Mouse (Mus musculus): ENCODE measurements around the gene Pls3.
"Not testable (repeated sequence)": the region's sequence is repeated elsewhere in the genome, so short reads cannot be mapped to it uniquely, and the experiment has no call there.

The Pls3 gene

DNA sequence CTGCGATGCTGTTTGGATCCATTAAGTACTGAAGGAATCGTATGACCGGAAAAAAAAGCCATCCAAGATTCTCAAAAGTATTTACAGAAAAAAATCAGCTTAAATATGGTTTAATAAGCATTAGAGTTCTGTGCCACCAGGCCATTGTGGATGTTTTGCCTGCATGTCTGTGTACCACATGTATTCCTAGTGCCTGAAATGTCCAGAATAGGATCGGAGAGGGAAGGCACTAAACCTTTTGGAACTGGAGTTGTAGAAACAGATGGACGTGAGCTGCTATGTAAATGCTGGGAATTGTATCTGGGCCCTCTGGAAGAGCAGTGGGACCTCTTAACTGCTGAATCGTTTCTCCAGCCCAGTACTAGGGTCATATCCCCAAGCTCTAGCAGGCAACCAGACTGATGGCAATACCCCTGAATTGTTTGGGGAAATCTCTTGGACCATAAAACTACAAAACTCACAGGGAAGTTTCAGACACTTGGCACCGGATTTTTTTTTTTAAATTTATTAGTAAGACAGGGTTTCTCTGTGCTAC is 110.1 kb downstream of the Pls3 start:
- DNase-seq: no peak

DNA sequence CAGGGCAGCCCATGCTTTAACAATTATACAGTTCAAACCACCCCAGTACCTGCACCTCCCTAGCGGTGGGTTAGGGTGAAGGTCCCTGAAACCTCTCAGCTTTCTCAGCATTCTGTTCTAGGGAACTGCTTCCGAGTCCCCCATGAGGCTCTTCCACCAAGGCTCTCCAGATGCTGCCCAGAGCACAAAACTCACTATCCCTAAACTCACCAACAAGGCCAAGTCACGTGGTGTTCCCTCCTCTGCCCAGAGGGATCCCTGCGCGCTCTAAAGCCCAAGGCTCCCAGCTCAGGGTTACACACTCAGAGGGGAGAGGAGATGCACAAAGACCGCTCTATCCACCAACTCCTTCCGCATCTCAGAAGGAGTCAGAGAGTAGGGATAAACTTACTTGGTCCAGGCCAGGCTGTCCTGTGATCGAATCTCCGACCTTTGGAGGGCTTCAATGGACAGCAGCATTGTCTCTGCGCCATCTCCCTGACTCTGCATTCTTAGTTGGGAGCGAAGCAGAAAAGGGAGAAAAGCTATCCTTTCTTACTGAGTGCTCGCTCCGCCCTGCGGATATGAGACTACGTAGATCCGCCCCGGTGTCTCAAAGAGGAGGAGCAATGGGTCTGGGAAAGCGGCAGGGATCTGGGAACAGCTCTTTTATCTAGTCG is 110.7 kb downstream of the Pls3 start:
- peak; percentile 67 to 70 for DNase-seq

DNA sequence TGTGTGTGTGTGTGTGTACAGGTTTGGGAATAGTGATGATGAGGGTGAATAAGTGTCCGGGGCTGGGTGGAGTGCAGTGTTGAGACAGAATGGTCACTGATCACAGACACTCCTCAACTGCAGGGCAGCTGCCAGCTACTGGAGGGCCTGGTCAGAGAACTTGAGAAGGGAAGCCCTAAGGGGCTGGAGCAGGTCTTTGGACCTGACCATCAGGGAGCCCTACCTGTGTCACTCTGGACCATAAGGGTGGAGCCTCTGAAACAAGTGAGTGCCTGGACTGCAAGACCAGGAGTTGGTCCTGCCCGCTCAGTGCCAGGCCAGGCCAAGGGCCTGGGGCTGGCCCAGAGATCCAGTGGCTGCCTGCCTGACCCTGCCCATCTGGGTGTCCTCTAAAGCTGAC is 115.5 kb downstream of the Pls3 start:
- peak in 1 of 2 experiments; percentile 42 for DNase-seq

DNA sequence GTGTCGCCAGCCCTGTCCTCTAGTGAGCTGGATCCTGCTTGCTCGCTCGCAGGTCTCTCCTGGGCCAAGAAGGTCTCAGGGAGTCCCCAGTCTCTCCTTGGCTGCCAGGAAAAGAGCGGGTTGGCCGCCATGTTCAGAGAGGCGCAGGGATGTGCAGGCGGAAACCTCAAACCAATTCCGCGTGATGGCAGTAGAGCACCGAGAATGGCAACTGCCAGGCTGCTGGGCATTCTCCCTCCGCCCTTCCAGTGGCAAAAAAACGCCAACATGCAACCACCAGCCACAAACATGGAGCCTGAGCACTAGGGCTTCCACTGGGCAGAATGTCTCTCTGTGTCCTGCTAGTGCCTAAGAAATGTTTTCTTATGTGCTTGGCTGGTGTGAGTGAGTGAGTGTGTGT is 115.9 kb downstream of the Pls3 start:
- peak in 1 of 2 experiments; percentile 92 for DNase-seq

GRCm38 (mm10) chrX:75757966-75758365 is 117.0 kb downstream of the Pls3 start:
- DNase-seq: peak in 1 of 2 experiments; percentile 87

- peak in 1 of 2 experiments; percentile 63 for DNase-seq
Observed at GRCm38 (mm10) chrX:75754531-75754930, 120.5 kb downstream of the Pls3 start.

DNA sequence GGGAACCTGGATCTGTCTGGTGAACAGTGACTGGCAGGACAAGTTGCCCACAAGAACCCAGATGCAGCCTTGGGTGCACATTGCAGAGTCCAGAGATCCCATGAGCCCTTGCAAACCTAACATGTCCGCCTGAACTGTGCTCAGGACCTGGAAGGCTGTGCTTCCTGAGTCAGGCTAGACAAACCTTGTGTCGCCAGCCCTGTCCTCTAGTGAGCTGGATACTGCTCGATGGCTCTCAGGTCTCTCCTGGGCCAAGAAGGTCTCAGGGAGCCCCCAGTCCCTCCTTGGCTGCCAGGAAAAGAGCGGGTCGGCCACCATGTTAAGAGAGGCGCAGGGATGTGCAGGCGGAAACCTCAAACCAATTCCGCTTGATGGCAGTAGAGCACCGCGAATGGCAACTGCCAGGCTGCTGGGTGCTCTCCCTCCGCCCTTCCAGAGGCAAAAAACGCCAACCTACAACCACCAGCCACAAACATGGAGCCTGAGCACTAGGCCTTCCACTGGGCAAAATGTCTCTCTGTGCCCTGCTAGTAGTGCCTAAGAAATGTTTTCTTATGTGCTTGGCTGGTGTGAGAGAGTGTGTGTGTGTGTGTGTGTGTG is 124.8 kb downstream of the Pls3 start:
- peak in 1 of 2 experiments; percentile 76 for DNase-seq

DNA sequence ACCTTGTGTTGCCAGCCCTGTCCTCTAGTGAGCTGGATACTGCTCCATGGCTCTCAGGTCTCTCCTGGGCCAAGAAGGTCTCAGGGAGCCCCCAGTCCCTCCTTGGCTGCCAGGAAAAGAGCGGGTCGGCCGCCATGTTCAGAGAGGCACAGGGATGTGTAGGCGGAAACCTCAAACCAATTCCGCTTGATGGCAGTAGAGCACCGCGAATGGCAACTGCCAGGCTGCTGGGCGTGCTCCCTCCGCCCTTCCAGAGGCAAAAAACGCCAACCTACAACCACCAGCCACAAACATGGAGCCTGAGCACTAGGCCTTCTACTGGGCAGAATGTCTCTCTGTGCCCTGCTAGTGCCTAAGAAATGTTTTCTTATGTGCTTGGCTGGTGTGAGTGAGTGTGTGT is 125.7 kb downstream of the Pls3 start:
- peak in 1 of 2 experiments; percentile 87 for DNase-seq

DNA sequence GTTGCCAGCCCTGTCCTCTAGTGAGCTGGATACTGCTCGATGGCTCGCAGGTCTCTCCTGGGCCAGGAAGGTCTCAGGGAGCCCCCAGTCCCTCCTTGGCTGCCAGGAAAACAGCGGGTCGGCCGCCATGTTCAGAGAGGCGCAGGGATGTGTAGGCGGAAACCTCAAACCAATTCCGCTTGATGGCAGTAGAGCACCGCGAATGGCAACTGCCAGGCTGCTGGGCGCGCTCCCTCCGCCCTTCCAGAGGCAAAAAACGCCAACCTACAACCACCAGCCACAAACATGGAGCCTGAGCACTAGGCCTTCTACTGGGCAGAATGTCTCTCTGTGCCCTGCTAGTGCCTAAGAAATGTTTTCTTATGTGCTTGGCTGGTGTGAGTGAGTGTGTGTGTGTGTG is 130.5 kb downstream of the Pls3 start:
- DNase-seq: peak in 1 of 2 experiments; percentile 93

DNA sequence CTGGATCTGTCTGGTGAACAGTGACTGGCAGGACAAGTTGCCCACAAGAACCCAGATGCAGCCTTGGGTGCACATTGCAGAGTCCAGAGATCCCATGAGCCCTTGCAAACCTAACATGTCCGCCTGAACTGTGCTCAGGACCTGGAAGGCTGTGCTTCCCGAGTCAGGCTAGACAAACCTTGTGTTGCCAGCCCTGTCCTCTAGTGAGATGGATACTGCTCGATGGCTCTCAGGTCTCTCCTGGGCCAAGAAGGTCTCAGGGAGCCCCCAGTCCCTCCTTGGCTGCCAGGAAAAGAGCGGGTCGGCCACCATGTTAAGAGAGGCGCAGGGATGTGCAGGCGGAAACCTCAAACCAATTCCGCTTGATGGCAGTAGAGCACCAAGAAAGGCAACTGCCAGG is 135.5 kb downstream of the Pls3 start:
- not testable (repeated sequence) for DNase-seq
